Mouse (Mus musculus): ENCODE measurements around the gene Tomm70a. TPM values are rescaled to one million over a fixed set of nuclear protein-coding genes. Genes with fewer than 3 reads are reported as not detected.
"Not testable (repeated sequence)": the region's sequence is repeated elsewhere in the genome, so short reads cannot be mapped to it uniquely, and the experiment has no call there.

Tomm70a gene
- polyA plus RNA-seq, 1 experiment from 2014 or later, result 58.4 TPM

DNA sequence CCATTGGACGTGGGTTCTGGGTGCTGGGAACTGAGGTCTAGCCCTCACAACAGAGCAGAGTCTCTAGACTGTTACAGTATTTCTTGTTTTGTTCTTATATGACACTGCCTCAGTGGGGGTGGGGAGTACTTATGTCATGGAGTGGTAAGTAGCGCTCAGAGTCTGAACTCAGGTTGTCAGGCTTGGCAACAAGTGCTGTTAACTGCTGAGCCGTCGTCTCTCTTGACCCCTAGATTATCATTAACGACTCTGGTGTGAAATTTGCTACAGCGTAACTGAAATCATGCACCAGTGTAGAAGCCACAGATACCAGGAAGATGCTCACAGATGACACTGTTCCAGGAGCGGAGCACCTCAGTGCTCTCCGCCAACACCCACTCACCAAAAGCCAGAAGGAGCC lies 49.7 kb downstream of the Tomm70a start:
- no peak overlapping the region for H3K4me2 ChIP-seq
- no peaks in the 10 kb centered on the region; the same call in none of the 2 replicates for H3K4me1 ChIP-seq (replicated peaks)
- no peak overlapping the region for H3K9ac ChIP-seq (replicated peaks)
- H3K36me3 ChIP-seq, result peaks cover 37% of the 10 kb centered on the region
- no peak for ATAC-seq (ENCODE audit: insufficient number of reproducible peaks, insufficient read depth, low FRiP score, low TSS enrichment, low read depth)
- no peak overlapping the region for H3K4me3 ChIP-seq (replicated peaks)
- no peaks in the 10 kb centered on the region for H3K9me3 ChIP-seq
- 88% methylated on average over 8 of the region's 8 CpGs for WGBS
- H3K27ac ChIP-seq, result no peak overlapping the region
- H3K27me3 ChIP-seq, result no peaks in the 10 kb centered on the region

GRCm38 (mm10) chr16:57171570-57171969 lies 50.1 kb downstream of the Tomm70a start:
- WGBS, result 89% methylated on average over 6 of the region's 6 CpGs
- no peak overlapping the region for H3K9ac ChIP-seq (replicated peaks)
- no peak overlapping the region for H3K27ac ChIP-seq
- no peak for ATAC-seq (ENCODE audit: insufficient number of reproducible peaks, insufficient read depth, low FRiP score, low TSS enrichment, low read depth)
- no peaks in the 10 kb centered on the region; the same call in 1 of the 2 replicates for H3K4me1 ChIP-seq (replicated peaks)
- H3K36me3 ChIP-seq, result peaks cover 41% of the 10 kb centered on the region
- no peaks in the 10 kb centered on the region for H3K27me3 ChIP-seq
- H3K4me3 ChIP-seq (replicated peaks), result no peak overlapping the region
- H3K9me3 ChIP-seq, result no peaks in the 10 kb centered on the region
- no peak overlapping the region for H3K4me2 ChIP-seq

DNA sequence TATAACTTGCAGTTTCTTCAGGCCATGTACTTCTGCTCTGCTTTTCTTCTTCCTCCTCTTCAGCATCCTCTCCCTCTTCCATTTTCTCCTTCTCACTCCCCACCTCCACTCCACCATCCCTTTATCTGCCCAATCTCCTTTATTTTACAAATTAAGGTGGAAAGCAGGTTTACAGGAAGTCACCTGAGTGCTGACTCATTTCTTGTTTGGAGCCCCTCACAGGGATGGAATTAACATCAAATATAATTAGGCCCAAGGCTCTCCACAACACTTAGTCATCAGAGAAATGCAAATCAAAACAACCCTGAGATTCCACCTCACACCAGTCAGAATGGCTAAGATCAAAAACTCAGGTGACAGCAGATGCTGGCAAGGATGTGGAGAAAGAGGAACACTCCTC lies 53.0 kb downstream of the Tomm70a start:
- H3K9ac ChIP-seq (replicated peaks); H3K27ac ChIP-seq; ATAC-seq (ENCODE audit: insufficient number of reproducible peaks, insufficient read depth, low FRiP score, low TSS enrichment, low read depth); H3K4me1 ChIP-seq (replicated peaks); H3K4me2 ChIP-seq; H3K27me3 ChIP-seq; H3K9me3 ChIP-seq; H3K4me3 ChIP-seq (replicated peaks): not testable (repeated sequence)
- peaks cover 59% of the 10 kb centered on the region for H3K36me3 ChIP-seq

GRCm38 (mm10) chr16:57175751-57176150 lies 54.2 kb downstream of the Tomm70a start:
- WGBS, result 71% methylated on average over 2 of the region's 2 CpGs
- ATAC-seq (ENCODE audit: insufficient number of reproducible peaks, insufficient read depth, low FRiP score, low TSS enrichment, low read depth), result no peak
- no peak overlapping the region for H3K27ac ChIP-seq

GRCm38 (mm10) chr16:57176276-57176675 lies 54.8 kb downstream of the Tomm70a start:
- H3K36me3 ChIP-seq, result peaks cover 68% of the 10 kb centered on the region
- no peak overlapping the region for H3K4me2 ChIP-seq
- H3K9ac ChIP-seq (replicated peaks), result no peak overlapping the region
- H3K4me3 ChIP-seq (replicated peaks), result no peak overlapping the region
- H3K27ac ChIP-seq, result no peak overlapping the region
- 92% methylated on average over 7 of the region's 7 CpGs for WGBS
- no peaks in the 10 kb centered on the region for H3K9me3 ChIP-seq
- no peak for ATAC-seq (ENCODE audit: insufficient number of reproducible peaks, insufficient read depth, low FRiP score, low TSS enrichment, low read depth)
- H3K4me1 ChIP-seq (replicated peaks), result no peaks in the 10 kb centered on the region
- no peaks in the 10 kb centered on the region for H3K27me3 ChIP-seq

More at GRCm38 (mm10) chr16:57175751-57176150, 54.2 kb downstream of the Tomm70a start:
- no peak overlapping the region for H3K4me3 ChIP-seq (replicated peaks)
- no peaks in the 10 kb centered on the region for H3K27me3 ChIP-seq
- H3K9me3 ChIP-seq, result no peaks in the 10 kb centered on the region
- H3K9ac ChIP-seq (replicated peaks), result no peak overlapping the region
- H3K4me2 ChIP-seq, result no peak overlapping the region
- H3K36me3 ChIP-seq, result peaks cover 67% of the 10 kb centered on the region
- no peaks in the 10 kb centered on the region for H3K4me1 ChIP-seq (replicated peaks)

DNA sequence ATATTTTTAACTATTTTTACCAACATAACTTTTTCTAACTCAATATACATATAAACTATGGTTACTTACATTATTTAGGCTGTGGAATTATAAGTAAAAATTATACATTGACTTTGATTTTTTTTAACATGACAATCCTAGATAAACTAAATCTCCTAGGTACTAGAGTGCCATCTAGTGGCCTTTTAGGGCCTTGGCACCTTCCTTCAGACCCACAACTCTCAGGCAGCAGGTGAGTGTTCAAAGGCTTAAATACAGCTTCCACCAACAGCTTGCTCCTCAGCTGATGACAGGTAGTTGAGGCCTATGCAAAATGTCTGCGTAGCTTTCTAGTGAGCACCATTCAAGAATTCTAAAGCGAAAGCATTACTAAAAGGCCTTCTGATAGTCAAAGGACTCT lies 55.8 kb downstream of the Tomm70a start:
- H3K9ac ChIP-seq (replicated peaks), result no peak overlapping the region
- H3K27ac ChIP-seq, result no peak overlapping the region
- no peaks in the 10 kb centered on the region for H3K27me3 ChIP-seq
- WGBS, result 69% methylated on average over 2 of the region's 2 CpGs
- H3K36me3 ChIP-seq, result peaks cover 70% of the 10 kb centered on the region
- ATAC-seq (ENCODE audit: insufficient number of reproducible peaks, insufficient read depth, low FRiP score, low TSS enrichment, low read depth), result no peak
- no peak overlapping the region for H3K4me3 ChIP-seq (replicated peaks)
- H3K9me3 ChIP-seq, result no peaks in the 10 kb centered on the region
- H3K4me2 ChIP-seq, result no peak overlapping the region
- H3K4me1 ChIP-seq (replicated peaks), result no peaks in the 10 kb centered on the region

GRCm38 (mm10) chr16:57177664-57178063 lies 56.2 kb downstream of the Tomm70a start:
- ATAC-seq (ENCODE audit: insufficient number of reproducible peaks, insufficient read depth, low FRiP score, low TSS enrichment, low read depth), result no peak
- no peak overlapping the region for H3K27ac ChIP-seq
- no peak overlapping the region for H3K4me2 ChIP-seq
- H3K36me3 ChIP-seq, result peaks cover 70% of the 10 kb centered on the region
- H3K4me3 ChIP-seq (replicated peaks), result no peak overlapping the region
- no peaks in the 10 kb centered on the region for H3K4me1 ChIP-seq (replicated peaks)
- 91% methylated on average over 10 of the region's 10 CpGs for WGBS
- no peaks in the 10 kb centered on the region for H3K9me3 ChIP-seq
- no peak overlapping the region for H3K9ac ChIP-seq (replicated peaks)
- no peaks in the 10 kb centered on the region for H3K27me3 ChIP-seq

- no peaks in the 10 kb centered on the region for H3K9me3 ChIP-seq
- no peaks in the 10 kb centered on the region for H3K4me1 ChIP-seq (replicated peaks)
- H3K4me2 ChIP-seq, result no peak overlapping the region
- no peak overlapping the region for H3K4me3 ChIP-seq (replicated peaks)
- no peak overlapping the region for H3K9ac ChIP-seq (replicated peaks)
- 90% methylated on average over 11 of the region's 11 CpGs for WGBS
- peaks cover 78% of the 10 kb centered on the region for H3K36me3 ChIP-seq
- no peaks in the 10 kb centered on the region for H3K27me3 ChIP-seq
- no peak for ATAC-seq (ENCODE audit: insufficient number of reproducible peaks, insufficient read depth, low FRiP score, low TSS enrichment, low read depth)
- no peak overlapping the region for H3K27ac ChIP-seq
These were observed 59.7 kb downstream of the Tomm70a start for GRCm38 (mm10) chr16:57181180-57181579.

- Histone ChIP-seq H3K4me1 (replicated peaks) (no peaks in the 10 kb centered on the region), H3K9me3 (no peaks in the 10 kb centered on the region), H3K36me3 (peaks cover 71% of the 10 kb centered on the region), H3K4me2 (no peak overlapping the region), H3K27ac (no peak overlapping the region), H3K9ac (replicated peaks) (no peak overlapping the region), H3K4me3 (replicated peaks) (no peak overlapping the region), H3K27me3 (no peaks in the 10 kb centered on the region)
- ATAC-seq (ENCODE audit: insufficient number of reproducible peaks, insufficient read depth, low FRiP score, low TSS enrichment, low read depth), result no peak
- WGBS, result 88% methylated on average over 5 of the region's 5 CpGs
These were observed 60.5 kb downstream of the Tomm70a start for GRCm38 (mm10) chr16:57182037-57182436.

DNA sequence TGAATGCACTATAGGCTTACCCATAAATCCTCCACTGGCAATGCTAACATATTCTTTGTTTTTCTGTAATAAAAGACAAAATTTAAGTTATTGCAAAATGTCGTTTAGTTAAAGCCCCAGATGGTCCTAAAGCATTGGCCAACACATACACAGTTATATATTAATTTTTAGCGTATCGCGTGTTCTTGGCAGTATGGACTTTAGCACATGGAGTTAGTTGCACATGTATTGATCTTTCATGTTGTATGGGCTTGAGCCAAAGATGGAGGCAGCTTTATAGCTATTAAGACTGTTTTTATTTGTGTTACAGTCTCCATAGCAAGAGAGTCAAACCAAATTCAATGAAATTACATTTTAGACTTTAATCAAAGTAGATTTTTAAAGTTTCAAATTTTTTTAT lies 65.1 kb downstream of the Tomm70a start:
- peaks cover 60% of the 10 kb centered on the region for H3K36me3 ChIP-seq
- no peak for ATAC-seq (ENCODE audit: insufficient number of reproducible peaks, insufficient read depth, low FRiP score, low TSS enrichment, low read depth)

GRCm38 (mm10) chr16:57189493-57189892 lies 68.0 kb downstream of the Tomm70a start:
- Histone ChIP-seq H3K27ac (no peak overlapping the region), H3K9ac (replicated peaks) (no peak overlapping the region), H3K27me3 (no peaks in the 10 kb centered on the region), H3K9me3 (no peaks in the 10 kb centered on the region), H3K4me1 (replicated peaks) (no peaks in the 10 kb centered on the region), H3K4me3 (replicated peaks) (no peak overlapping the region), H3K36me3 (peaks cover 47% of the 10 kb centered on the region), H3K4me2 (no peak overlapping the region)
- 94% methylated on average over 2 of the region's 2 CpGs for WGBS
- ATAC-seq (ENCODE audit: insufficient number of reproducible peaks, insufficient read depth, low FRiP score, low TSS enrichment, low read depth), result no peak

More for the DNA sequence above, 65.1 kb downstream of the Tomm70a start:
- Histone ChIP-seq H3K4me1 (replicated peaks) (no peaks in the 10 kb centered on the region), H3K27me3 (no peaks in the 10 kb centered on the region), H3K4me2 (no peak overlapping the region), H3K4me3 (replicated peaks) (no peak overlapping the region), H3K9ac (replicated peaks) (no peak overlapping the region), H3K9me3 (no peaks in the 10 kb centered on the region), H3K27ac (no peak overlapping the region)
- WGBS, result 94% methylated on average over 4 of the region's 4 CpGs

DNA sequence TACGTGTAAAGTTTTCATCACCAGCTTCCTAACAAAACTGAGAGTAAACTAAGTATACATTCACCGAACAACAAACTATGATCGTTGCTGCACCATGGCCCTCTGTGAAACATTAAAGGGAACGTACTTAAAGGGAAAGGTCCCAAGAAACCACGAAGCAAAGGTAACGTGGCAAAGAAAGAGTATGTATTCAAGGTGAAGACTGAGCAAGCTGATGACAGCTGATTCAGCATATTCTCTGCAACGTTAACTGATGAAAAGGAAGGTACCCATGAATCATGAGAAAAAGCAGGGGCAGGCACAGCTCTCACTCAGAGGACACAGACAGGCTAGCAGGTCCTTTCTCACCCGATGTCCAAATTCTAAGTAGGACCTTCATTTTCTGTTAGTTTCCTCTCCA lies 68.9 kb downstream of the Tomm70a start:
- Histone ChIP-seq H3K4me1 (replicated peaks) (no peaks in the 10 kb centered on the region), H3K4me2 (no peak overlapping the region), H3K9ac (replicated peaks) (no peak overlapping the region), H3K9me3 (no peaks in the 10 kb centered on the region), H3K27ac (no peak overlapping the region), H3K4me3 (replicated peaks) (no peak overlapping the region), H3K27me3 (no peaks in the 10 kb centered on the region), H3K36me3 (peaks cover 47% of the 10 kb centered on the region)
- ATAC-seq (ENCODE audit: insufficient number of reproducible peaks, insufficient read depth, low FRiP score, low TSS enrichment, low read depth), result no peak
- 92% methylated on average over 8 of the region's 8 CpGs for WGBS
